Mouse (Mus musculus): ENCODE results near the gene Pnkp.

GRCm38 (mm10) chr7:44846804-44847203 lies 10.1 kb upstream of the Pnkp start:
- TF ChIP-seq EP300 (IDR thresholded peaks at IDR 0.05; ENCODE audit: low read depth) (no peak), CTCF (IDR thresholded peaks at IDR 0.05; ENCODE audit: low read depth) (no peak)

All from liver, embryonic 14.5 days (tissue).